Mouse (Mus musculus): ENCODE data around the gene Dnah10.
"Not testable (repeated sequence)": the region's sequence is repeated elsewhere in the genome, so short reads cannot be mapped to it uniquely, and the experiment has no call there.

The Dnah10 gene

DNA sequence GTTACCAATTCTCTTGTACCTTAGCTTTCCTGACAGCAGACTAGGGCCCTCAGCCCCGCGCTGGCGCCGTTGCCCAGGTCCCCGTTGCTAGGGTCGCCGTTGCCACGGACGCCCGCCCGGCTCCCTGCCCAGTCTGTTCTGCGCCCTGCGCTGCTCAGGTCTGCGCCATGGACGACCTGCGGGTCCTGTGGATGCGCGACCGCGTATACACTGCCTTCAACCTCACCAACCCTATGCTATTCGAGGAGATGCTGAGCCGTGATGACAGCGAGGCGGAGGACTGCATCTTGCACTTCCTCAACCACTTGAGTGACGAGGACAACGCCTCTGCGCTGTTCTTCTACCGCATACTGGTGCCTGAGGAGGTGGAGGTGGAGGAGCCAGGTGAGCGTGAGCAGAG lies at the start of gene Dnah10:
Gene Dnah10 (plus strand): TSS at position 89 of the 400 bp plus-strand sequence.
- in situ Hi-C loops (cut with MboI): no loop called here

DNA sequence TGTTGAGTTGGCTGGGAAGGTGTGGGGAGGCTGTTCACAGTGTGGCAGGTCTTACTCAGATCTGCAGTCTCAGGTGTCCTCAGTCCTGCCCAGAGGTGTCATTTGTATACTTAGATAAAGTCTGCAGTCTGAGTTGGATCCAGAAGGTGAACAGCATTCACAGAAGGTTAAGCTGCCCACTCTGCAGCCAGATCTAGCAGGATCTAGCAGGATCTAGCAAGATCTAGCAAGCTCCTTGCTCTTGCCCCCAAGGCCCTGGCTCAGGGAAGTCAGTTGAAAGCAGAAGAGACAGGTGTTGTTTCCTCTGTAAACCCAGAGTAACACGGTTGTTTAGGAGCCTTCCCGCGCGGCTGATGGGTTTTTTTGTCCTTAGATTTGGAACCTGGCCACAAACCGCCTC lies 11.1 kb upstream of the Dnah10 start:
- in situ Hi-C loops (cut with MboI): no loop called here

DNA sequence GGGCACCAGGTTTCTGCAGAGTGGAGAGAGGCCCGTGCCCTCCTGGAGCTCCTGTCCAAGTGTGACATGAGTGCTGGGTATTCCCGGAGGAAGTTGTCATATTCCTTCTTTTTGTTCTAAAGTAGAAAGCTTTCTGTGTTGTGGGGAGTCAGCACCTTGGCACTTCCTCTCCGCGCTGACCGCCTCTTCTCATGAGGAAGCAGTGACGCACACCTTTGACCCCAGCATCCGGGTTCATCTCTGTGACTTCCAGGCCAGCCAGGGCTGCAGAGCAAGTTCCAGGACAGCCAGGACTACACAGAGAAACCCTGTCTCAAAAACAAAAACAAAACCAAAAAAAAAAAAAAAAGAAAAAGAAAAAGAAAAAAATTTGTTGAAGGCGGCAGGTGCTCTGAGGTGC lies 9.8 kb upstream of the Dnah10 start:
- in situ Hi-C loops (cut with MboI): no loop called here

DNA sequence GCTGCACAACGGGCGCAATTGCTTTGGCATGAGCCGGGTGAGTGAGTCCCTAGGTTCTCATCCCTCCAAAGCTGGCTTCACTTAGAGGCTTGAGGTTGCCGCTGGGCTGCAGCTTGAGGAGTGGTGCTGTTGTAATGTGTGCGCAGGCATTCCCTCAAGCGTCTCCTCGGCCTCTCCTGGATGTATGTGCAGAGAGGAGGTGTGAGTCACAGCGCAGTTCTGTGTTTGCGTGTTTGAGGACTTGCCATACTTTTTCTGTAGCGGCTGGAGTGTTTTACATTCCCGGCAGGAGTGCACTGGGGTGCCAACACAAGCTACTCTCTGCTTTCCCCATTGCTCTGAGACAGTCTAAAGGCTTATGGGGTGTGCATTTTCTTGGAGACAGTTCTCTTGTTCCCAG lies 6.9 kb upstream of the Dnah10 start:
- in situ Hi-C loops (cut with MboI): no loop called here

DNA sequence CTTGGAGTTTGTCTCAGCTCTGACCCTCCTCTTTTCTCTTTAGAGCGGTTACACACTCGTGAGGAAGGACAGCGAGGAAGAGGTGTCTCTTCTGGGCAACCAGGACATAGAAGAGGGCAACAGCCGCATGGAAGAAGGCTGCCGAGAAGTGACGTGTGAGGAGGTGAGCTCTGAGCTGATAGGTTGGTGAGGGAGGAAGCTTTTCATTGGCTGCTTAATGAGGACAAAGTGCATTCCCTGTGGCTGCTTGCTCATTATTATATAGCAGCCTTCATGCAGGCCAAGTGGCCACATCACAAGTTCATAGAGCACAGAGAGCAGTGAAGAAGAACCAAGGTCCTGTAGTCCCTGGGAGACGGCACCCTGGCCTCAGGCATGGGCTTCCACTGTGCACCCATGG lies 6.5 kb upstream of the Dnah10 start:
- in situ Hi-C loops (cut with MboI): no loop called here

DNA sequence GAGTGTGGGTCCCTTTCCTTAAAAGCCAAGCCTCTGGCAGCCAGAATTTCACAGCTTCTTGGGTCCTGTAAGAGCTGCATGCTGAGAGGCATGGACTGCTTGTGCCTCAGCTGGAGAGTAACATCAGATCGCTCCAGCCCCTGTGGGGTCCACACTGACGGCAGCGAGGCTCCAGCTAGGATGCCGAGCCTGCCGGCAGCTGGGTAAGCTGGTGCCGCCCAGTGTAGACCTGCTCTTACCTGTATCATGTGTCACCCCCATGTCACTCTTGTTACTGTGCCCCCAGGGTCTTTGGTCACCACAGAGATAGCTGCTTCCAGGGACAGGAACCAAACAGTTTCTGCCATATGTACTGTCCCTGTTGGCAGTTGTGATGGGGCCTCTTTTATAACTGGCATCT lies 1.8 kb upstream of the Dnah10 start:
- in situ Hi-C loops (cut with MboI): no loop called here

DNA sequence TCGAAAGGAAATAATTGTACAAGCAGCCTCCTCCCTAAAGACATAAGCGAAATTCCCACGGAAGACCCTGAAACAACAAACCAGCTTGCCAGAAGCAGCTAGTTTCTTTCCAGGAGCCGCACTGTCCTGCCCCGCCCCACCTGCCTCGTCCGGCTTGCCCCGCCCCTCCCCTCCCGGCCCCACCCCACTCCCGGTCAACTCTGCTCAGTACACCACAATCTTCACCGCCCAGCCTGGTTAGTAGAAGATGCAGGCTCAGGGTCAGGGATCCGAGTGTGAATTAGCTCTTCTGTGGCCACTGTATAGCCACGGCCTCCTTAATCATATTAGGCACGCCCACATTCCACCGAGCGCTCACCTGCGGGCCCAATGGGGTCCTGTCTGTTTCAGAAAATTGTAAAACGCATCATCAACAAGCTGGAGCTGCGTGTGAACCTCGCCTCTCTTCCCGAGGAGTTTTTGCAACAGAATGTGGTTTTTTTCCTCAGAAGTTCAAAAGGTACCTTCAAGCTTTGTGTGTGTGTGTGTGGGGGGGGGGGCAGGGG lies 4.8 kb downstream of the Dnah10 start:
- in situ Hi-C loops (cut with MboI): no loop called here

DNA sequence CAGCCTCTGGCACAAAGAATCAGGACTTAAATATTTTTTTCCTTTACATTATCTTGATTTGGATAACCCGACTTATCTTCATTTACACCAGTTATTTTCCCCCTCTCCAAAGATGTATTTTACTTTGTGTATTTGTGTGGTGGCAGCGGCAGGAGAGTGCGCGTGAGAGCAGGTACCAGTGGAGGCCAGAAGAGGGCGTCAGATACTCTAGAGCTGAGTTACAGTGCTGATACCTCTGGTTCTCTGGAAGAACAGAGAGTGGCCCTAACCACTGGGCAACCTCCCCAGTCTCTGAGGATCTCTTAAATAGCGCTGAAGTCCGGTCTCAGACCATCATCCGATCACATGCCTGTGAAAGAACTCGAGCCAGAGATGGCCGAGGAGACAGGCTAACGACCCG lies 9.1 kb downstream of the Dnah10 start:
- in situ Hi-C loops (cut with MboI): no loop called here

DNA sequence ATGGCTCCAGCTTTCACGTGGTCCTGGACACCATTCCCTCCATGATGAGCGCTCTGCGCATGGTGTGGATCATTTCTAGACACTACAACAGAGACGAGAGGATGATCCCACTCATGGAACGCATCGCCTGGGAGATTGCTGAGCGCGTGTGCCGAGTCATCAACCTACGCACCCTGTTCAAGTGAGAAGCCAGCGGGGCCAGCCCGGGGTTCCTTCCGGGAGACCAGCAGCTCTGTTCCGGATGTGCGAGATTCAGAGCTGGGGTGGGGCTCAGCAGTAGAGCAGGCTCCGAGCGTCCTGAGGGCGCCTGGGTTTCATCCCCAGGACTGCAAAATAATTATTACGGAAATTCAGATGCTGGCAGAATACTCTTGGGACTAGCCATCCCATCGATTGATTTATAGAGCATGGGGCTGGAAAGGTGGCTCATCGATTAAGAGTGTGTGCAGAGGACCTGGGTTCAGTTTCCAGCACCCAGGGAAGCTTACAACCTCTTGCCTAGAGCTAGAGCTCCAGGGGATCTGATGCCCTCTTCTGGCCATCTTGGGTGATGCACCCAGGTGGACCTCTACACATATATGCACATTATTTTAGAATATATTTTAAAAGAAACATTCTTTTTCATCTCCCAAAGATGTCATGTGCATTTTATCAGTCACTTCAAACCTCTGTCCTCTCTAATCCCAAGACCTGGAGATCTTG lies 17.2 kb downstream of the Dnah10 start:
- in situ Hi-C loops (cut with MboI): no loop called here

DNA sequence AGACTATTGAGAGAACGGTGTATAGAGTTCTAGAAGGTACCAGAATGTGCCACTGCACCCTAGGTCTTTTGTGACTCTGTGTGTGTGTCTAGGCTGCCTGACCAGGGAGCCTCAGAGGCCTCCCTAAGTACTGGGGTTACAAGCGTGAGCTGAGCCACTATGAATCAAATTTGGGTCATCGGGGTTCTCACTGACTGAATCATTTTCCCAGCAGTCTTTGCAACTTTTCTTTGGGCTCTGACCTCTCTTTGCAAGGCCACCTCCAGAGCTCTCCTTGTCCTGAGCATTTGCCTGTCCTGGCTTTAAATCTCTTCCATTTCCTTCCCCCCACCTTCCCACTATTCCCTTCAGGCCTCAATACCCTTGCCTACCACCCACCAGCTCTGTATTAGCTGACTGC lies 19.0 kb downstream of the Dnah10 start:
- in situ Hi-C loops (cut with MboI): no loop called here

DNA sequence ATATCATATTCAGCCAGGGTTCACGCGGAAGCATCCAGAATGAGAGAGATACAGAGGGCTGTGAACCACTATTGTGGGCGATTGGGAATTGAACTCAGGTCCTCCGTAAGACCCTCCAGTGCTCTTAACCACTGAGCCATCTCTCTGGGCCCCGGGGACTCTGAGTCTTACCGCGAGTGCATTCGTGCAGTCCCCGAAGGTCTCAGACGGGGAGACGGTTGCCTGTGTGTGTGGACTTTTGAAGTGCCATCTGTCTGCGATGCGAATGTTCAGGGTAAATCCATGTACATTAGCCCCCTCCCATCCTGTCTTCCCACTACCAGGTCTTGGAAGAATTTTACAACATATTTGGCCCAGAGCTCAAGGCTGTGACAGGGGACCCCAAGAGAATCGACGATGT lies 21.3 kb downstream of the Dnah10 start:
- in situ Hi-C loops (cut with MboI): no loop called here

DNA sequence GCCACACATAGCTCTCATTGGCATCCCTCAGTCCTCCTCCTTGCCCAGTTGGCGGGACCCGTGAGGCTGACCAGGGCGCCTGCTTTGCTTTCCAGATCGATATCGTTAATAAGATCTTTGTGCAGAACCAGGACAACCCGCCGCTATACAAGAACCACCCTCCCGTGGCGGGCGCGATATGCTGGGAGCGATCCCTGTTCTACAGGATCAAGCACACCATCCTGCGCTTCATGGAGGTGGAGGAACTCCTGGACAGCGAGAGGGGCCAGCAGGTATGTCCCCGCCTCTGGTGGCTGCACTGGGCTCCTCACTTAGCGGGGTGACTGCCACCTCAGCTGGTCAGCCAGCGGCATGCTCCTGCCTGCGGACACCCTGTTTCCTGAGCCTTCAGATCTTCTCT lies 23.4 kb downstream of the Dnah10 start:
- in situ Hi-C loops (cut with MboI): no loop called here

DNA sequence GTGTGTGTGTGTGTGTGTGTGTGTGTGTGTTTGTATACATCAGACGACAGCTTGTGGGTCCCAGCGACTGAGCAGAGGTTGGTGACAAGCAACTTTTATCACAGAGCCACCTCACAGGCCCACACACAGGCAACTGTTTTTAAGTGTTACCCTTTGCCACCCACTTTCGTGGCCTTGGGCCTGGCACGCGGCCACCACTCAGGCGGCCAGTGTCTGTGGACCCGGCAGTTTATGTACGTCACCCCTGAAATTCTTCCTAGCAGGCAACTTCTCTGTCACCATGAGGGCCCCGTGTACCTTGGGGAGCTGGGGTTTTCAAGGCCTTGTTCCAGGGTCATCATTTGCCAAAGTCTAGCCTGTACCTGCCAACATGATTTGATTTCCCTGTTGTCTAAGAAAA lies 26.8 kb downstream of the Dnah10 start:
- in situ Hi-C loops (cut with MboI): no loop called here

DNA sequence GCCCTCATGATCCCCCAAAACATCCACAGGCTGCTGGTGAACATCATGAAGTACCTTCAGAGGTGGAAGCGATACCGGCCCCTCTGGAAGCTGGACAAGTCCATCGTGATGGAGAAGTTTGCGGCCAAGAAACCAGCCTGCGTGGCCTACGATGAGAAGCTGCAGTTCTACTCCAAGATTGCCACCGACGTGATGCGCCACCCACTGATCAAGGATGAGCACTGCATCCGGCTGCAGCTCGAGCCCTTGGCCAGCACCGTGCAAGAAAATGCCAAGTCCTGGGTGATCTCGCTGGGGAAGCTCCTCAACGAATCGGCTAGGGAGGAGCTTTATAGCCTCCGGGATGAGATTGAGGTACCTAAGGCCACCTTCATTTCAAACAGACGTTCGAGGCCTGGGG lies 36.1 kb downstream of the Dnah10 start:
- in situ Hi-C loops (cut with MboI): no loop called here

DNA sequence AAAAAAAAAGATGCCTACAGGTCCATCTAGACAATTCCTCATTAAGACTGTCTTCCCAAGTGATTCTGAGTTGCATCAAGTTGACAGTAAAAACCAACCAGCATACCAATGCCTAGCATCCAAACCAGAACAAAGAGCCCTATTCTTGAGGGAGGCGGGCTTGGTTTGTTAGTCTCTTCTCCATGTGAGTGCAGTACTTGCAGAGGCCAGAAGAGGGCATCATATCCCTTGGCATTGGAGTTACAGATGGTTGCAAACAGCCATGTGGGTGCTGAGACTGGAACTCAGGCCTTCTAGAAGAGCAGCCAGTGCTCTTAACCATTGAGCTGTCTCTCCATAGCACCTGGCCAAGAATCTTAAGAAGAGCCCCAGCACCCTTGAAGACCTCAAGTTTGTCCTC lies 36.9 kb downstream of the Dnah10 start:
- in situ Hi-C loops (cut with MboI): no loop called here

DNA sequence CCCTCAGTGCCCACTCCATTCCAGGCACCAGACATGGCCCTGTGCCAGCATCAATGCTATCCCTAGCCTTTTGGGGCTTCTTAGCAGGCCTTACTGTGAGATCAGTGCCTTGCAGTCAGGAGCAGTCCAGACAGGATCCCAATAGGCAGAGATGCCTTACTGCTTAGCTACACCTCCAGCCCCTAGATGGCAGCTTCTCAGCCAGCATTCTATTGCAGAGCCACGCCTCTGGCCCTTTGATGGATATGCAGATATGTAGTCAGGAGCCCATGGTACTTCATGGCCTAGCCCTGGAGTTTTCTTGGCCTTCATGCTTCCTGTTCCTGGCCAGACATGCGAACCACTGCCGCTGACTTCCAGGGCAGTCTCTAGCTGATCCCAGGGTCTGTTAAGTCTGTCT lies 49.7 kb downstream of the Dnah10 start:
- in situ Hi-C loops (cut with MboI): no loop called here

DNA sequence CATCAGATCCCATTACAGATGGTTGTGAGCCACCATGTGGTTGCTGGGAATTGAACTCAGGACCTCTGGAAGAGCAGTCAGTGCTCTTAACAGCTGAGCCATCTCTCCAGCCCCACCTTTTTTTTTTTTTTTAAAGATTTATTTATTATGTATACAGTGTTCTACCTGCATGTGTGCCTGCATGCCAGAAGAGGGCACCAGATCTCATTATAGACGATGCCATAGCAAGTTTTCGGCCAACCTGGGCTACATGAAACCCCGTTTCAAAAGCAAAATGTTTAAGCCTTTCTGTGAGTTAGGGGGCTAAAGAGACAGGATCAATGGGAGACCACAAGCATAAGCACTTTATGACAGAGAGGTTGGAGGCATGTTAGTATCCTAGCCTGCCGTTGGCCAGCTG lies 51.4 kb downstream of the Dnah10 start:
- in situ Hi-C loops (cut with MboI): not testable (repeated sequence)

DNA sequence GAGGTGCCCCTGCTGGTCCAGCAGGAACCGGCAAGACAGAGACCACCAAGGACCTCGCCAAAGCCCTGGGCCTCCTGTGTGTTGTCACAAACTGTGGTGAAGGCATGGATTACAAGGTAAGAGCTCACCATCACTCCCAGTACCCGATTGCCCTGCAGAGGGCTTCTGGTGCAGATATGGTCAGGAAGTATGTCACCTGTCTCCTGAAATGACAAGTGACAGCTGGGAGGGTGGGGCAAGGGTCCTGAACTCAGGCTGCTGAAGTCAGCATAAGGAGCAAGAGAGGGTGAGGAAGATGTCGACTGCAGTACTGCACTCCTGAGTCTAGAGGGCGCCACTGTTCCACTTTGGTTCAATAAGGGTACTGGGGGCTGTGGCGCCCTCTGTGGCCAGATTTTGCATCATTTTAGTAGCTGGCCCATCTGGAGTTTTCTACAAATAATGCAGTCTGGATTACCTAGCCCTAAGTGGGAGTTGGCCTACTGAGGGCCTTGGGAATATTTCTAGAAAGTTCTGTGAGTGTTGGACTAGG lies 52.4 kb downstream of the Dnah10 start:
- in situ Hi-C loops (cut with MboI): no loop called here

DNA sequence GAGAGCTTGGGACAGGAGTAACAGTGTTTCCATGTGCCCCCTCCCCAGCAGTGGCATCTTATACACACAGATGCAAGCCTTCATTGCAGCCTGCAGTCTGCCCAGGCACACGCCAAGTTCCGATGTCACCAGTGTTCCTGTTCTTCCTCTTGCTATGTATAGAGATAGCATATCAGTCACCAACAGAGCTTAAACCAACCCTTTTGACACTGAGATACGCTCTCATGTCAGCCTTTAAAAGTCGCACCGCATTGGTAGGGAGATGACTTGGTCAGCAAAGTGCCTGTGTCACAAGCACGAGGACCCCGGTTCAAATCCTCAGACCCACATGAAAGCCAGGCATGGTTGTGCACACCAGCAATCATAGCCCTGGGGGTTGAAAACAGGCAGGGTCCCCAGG lies 55.0 kb downstream of the Dnah10 start:
- in situ Hi-C loops (cut with MboI): no loop called here

DNA sequence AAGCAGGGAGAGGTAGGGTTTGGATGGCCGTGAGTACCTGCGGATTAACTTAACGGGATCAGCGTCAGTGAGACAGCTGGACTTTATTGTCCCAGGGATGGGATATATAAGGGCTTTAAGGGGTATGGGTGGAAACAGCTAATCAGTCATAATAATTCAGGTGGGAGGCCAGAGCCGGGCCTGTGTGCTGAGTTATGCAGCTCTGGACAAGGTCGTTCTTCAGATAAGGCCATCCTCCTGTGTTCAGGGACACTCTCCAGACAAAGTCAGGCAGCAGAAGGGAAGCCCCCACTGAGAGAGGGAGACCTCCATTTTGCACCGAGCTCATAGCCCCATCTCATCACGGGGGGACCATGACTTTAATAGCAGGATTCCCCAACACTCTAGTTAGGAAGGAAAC lies 56.8 kb downstream of the Dnah10 start:
- in situ Hi-C loops (cut with MboI): no loop called here

DNA sequence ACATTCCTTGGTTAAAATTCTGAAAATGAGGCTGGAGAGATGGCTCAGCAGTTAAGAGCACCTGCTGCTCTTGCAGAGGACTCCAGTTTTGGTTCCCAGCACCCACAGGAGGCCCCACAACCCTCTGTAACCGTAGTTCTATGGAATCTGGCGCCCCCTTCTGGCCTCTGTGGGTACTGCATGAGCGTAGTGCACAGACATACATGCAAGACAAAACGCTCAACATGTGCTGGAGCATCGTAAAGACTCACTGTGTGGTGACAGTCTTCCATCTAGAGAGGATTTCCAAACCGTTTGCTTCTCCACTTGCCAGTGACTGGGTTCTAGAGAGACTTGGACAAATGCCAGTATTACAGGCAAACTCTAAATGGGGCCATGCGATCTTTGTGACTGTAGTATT lies 60.8 kb downstream of the Dnah10 start:
- in situ Hi-C loops (cut with MboI): no loop called here

DNA sequence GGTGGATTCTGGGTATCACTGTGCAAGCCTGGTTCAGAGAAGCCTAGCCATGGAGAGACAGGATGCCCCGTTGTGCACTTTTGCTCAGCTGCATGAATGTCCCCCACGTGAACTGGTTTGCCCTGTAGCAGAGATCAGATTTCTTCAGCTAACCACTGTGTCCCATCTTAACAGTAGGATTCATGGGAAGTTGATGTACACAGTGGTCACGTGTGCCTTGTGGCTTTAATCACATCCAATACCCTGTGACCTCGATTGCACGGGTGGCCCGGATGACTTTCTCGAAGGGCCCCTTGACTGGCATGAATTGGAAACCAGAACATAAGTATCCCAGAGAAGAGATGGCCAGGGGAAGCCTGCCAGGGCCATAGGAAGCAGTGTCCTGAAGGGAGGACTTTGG lies 67.2 kb downstream of the Dnah10 start:
- in situ Hi-C loops (cut with MboI): no loop called here

DNA sequence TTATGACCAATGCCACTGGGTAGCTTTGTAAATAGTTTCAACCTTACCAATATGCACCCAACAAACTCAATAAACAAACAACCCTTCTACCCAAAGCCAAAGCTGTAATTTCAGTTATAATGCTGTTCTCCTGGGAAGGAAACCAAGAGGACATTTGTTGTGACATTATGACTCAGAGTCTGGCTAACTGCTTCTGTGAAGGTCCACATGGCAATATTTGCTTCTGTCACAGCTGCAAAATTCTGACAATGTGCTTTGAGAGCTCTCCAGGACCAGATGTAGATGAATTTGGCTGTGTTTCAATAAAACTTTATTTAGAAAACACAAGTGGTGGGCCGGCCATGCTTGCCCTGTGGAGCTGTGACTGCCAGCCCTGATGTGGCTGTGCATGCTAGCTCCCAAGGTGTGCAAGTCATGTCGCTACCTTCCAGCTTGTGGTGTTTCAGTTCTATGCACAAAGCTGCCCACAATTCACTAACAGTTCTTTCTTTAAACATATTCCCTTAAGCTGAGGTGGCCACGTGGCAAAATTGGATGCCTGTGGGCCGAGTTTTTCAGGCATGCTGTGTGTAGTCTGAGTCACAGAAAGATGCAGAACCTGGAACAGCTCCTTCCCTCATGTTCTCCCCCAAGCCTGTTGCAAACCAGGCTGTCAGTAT lies 85.0 kb downstream of the Dnah10 start:
- in situ Hi-C loops (cut with MboI): no loop called here
